Mouse (Mus musculus) adrenal gland, postnatal 4 days (tissue): ENCODE results near the gene Socs4. TPM values are rescaled to one million over a fixed set of nuclear protein-coding genes. Genes with fewer than 3 reads are reported as not detected.
"Not testable (repeated sequence)": the region's sequence is repeated elsewhere in the genome, so short reads cannot be mapped to it uniquely, and the experiment has no call there.

Source experiments
- DNase-seq, 2 experiments: peaks; one replicate each; pipeline ENCODE4 v3.0.0; 2021 to 2022; ENCODE audit warnings: low spot score in 2 of 2, mixed read lengths in 2 of 2
- total RNA-seq, 2 experiments: library from RNA; stranded (reverse); gene quantifications; 2 replicates each; pipeline ENCODE4 v1.2.3; 2021

The Socs4 gene
- total RNA-seq, 2 experiments from 2014 or later, result 19.2 to 23.9 TPM

DNA sequence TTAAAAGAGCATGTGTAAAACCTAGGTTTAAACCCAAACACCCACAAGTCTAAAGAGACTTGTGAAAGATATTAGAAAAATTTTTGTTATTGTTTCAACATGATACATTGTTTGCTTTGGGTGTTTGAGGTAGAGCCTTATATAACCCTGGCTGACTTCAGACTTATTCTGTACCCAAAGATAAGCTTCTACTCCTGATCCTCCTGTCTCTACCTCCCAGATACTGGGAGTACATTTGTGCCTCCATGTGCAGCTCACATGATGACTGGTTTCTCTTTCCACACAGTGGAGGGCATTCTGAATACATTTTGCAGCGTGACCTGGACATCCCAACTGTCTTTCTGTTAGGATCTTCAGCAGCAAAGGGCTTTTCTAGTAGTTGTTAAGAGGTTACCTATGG lies 9.5 kb downstream of the Socs4 start:
- no peak for DNase-seq

DNA sequence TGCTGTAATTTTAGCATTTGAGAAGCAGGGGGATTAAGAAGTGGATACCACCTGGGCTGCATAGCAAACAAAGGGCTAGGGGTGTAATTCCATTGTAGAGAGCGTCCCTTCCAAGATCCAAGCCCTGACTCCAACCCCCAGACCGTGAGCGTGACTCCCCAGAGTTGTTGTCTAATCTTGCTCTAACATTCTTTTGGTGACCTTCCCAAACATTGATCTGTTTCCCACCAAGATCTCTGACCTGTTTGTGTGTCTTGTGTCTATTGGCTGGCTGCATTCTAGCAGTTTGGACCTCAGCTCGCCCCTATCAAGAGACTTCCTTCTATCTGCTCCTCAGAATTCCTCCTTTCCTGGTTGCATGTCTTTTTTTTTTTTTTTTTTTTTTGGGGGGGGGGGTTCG lies 10.3 kb downstream of the Socs4 start:
- DNase-seq, result no peak

DNA sequence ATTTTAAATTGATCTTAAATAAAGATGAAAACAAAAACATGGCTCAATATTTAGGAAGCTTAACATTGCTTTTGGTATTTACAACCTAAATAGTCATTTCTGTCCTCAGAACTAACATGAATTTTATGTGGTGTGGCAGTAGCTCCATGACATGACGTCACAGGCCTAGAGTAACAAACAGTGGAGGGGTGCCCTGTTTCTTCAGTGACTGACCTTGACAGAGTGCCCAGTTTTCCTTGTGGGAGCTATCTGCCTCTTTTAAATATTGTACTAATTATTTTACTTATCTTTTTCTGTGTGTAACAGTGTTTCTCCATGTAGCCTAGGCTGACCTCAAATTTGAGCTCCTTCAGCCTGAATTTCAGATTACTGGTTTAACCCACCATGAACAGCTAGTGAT lies 15.0 kb downstream of the Socs4 start:
- no peak for DNase-seq

DNA sequence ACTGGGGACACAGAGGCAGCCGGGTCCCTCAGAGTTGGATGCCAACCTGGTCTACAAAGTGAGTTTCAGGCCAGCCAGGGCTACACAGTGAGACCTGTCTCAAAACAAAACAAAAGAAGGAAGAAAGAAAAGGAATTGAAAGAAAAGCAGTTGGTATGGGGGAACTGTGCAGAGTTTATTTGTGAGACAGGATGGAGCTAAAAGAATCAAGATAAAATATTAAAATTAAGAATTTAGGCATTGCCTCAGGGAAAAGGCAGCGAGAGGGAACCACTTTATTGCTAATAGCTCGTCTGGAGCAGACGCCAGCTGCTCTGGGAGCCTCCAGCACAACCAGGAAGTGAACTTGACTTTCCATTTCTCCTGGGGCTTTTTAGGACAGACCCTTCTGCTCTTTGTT lies 17.4 kb downstream of the Socs4 start:
- no peak for DNase-seq

DNA sequence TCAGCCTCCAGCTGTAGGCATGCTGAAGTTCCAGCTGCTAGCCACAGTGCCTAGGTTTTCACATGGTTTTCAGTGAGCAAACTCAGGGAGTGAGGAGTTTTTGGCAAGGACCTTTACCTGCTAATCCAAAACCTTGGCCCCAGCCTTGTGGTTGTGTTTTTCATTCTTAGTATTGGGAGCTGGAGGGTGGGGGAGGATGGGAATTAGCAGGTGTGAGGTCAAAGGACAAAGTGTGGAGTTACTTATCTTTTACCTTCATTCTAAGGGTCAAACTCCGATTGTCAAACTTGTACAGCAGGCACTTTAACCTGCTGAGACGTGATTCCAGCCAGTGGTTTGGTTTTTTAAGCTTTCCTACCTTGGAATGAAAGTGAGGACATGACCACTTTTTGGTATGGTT lies 19.5 kb downstream of the Socs4 start:
- no peak for DNase-seq

DNA sequence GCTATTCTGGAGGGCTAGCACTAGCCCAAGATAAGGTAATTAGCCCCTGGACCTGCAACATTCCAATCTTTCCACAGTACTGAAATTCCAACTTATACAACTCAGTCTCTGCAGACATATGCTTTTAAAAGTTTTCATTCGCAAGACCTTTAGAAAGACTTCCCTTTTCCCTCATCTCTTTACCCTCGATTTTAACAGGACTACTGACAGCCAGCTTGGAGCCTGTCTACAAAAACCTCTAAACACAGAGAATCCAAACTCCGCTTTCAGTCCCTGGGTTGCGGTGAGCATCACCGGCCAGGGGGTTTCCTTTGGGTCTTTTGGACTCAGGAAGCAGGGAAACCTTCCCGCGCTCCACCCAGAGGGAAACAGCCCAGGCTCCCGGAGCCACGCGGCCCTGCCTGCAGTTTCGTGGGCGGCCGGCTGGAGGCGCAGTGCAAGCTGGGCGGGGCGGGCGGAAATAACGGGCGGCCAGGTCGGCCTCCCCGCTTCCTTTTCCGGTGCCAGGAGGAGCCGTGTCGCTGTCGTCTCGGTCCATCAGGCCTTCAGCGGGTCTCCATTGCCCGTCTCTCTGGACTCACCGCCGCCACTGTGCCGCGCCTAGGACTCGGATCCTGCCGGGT lies 21.2 kb downstream of the Socs4 start, which contains the start of gene Mapk1ip1l:
TSS of gene Mapk1ip1l (plus strand) at position 482 of the 623 bp plus-strand sequence.
- peak; percentile 86 to 93 for DNase-seq

DNA sequence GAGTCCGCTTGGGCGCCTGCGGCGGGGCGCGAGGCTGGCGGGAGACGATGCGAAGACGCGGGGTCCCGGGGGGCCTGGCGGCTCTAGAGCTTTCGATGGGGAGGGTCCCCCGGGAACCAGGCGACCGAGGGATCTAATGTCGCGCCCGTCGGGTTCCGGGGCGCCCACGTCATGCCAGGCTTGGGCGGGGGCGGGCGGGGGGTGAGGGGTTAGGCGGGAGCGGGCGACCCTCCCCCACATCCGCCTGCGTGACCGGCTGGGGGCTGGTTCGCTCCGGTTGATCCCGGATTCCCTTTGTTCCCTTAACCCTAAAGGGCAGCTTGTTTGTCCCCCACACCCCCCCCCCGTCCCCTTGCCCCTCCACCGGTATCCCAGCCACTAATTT lies 21.7 kb downstream of the Socs4 start:
- no peak for DNase-seq

DNA sequence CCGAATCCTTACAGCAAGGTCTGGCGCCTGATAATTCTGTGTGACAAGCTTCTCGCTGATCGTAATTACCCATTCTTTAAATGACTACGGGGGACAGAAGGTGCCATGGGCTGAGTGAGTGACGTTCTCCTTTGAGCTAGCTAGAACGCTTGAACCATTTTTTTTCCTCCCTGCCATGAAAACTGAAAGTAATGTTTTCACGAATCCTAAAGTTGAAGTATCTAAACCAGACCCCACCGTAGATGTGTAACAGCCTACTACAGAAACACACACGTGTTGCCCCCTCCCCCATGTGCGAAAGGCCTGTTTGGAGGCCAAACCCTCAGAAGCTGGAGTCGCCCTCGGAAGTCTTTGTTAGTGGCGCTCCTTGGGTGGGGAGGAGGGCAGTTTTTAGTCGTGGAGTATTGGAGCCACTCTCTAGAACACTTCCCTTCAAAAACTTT lies 22.1 kb downstream of the Socs4 start:
- DNase-seq, result peak in 1 of 2 experiments; percentile 19

DNA sequence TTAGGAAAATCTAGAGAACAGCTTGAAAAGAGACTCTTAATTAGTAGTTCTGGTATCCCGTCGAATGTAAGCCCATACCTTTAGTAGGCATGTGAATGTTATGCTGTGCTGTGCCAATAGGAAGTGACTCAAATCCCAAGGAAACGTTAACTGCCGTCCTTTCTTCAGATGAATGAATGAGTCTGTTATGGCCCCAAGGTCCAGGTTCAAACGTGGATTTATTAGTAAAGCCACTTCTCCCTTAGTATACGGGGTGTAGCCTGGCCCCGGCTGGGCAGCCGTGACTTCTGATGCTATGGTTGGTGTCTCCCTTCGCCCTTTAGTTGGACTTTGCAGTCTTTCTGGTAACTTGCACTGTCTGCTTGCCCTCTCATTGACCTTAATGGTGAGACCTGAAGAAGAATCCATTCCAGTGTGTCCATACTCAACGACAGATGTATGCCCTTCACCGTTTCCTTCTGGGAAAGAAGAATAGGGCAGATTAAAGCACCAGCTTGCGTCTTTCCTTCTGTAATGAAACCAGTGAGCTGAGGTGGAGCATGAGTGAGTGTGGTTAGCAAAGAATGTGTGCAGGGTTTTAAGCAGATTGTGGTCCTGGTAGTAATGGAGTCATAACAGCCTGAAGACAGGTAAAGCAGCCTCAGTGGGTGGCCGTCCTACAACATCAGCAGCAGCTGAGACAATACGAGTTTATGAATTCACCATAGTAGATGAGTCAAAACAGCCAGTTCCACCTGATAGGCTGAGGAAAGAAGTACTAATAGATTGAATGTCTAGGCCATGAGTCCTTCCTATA lies 26.4 kb downstream of the Socs4 start:
- DNase-seq, result no peak

DNA sequence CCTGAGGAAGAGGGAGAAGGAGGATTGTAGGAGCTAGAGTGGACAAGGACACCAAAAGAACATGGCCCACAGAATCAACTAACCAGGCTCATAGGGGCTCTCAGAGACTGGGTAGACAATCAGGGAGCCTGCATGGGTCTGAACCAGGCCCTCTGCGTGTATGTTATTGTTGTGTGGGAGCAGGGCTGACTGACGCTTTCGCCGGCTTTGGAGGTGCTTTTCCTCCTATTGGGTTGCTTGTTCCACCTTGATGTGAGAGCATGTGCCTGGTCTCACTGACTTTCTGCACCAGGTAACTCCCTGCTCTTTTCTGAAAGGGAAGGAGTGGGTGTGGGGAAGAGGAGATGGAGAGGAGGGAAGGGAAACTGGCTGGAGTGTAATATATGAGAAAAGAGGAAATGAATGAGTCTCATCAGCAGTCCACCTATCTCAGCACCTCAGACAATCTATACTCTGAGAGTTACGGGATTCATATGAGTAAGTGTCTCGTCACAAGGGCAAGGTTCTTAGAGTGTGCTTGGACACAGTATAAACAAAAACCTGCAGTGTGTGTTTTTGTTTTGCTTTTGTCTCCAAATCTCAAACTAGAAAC lies 28.2 kb downstream of the Socs4 start:
- DNase-seq, result no peak

DNA sequence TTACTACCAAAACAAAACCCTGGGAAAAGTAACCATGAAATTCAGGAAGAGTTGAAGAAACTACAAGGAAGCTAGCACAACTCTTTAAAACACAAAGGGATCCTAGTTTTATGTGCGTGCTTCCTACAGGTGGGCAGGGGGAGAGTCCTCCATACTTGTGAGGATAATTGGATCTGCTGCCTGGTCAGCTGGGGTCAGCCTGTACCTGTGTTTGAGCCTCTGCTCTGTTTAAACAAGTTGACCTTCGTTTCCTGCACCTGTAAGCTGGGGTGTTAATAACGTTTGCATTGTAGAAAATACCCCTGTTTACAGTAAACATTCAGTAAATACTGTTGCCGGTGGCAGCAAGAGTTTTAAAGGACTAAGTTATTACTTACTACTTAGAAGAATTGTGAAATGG lies 29.2 kb downstream of the Socs4 start:
- DNase-seq, result no peak

DNA sequence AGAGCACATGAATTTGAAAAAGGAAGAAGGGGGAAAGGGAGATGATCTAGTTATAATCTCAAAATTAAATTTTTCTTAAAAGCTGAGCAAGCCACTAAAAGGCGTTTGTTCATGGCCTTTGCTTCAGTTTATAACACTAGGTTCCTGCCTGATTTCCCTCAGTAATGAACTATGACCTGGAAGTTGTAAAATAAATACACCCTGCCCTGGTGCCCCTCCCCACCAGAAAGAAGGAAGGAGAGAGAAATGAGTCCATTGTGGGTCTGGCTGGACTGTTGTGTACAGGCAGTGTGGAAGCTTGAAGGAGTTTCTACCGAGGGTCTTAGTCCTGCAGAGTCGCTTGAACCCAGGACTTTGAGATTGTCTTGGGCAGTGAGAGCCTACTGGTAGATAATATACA lies 30.9 kb downstream of the Socs4 start:
- DNase-seq, result no peak

DNA sequence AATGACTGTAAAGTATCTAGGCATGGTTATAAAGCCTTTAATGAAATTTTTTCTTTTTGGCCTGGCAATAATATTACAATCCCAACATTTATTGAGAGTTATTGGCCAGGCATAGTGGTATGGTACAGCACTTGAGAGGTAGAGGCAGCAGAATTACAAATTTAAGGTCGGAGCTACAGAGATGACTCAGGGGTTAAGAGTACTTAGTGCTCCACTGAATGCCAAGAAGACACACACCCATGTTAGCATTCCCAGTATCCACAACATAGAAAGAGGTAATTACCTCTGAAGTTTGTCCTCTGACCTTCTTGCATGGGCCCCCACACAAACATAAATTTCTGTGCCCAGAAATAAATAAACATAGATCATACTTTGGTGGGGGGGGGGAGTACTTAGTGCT lies 32.3 kb downstream of the Socs4 start:
- no peak for DNase-seq

DNA sequence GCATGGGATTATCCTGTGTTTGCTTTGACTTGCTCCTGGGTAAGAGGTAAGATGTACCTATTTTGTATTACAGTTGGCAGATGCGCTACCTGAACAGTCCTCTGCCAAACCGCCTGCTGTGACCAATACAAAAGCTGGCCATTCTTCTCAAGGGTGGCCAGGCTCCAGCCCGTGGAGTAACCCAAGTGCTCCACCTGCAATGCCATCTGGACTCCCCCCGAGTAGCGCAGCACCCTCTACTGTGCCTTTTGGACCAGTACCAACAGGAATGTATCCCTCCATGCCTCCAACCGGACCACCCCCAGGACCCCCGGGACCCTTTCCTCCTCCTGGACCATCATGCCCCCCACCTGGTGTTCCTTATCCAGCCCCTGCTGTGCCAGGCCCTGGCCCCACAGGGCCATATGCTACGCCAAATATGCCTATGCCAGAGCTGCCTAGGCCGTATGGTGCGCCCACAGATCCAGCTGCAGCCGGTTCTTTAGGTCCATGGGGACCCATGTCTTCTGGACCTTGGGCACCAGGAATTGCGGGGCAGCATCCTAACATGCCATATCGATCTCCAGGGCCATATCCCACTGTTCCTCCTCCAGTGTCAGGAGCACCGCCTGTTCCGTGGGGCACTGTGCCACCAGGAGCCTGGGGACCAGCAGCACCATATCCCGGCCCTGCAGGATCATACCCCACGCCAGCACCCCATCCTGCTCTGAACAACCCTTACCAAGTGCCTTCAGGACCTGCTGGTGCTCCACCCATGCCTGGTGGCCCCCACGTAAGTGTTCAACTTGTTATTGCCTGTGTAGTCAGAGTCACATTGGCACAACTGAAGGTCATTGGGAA lies 33.8 kb downstream of the Socs4 start:
- no peak for DNase-seq

DNA sequence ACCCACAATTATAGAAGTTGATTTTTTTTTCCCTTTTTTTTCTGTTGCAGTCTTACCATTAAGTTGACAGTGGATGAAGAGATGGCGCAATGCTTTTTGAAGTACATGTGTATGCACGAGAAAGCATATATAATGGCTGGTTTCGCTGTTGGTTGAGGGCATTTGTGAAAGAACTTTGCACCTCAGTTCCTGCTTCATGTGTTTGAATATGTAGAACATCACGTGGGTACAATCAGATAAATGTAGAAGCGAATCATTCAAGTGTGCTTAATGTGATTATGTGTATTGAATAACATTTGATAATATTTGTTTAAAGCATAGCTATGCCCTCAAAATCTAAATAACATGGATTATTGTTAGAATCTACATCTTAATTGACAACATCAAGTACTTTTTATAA lies 42.6 kb downstream of the Socs4 start:
- DNase-seq, result no peak

DNA sequence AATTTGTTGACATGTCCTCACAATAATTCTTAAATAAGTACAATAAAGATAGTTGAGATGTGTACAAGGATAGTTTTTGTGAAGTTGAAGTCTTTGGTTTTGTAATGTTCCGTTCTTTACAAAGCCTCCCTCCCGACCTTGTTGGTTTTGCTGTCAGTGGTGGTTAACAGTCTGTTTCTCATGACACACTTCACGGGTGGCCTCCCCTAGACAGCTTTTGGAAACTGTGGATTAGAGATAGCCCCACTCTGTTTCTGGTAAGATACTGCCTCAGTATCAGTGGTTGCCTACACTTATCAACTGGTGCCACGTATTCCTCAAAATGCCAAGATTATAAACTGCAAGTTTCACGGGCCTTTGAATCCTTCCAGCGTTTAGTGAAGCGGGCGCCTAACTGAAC lies 44.9 kb downstream of the Socs4 start:
- DNase-seq, result not testable (repeated sequence)

DNA sequence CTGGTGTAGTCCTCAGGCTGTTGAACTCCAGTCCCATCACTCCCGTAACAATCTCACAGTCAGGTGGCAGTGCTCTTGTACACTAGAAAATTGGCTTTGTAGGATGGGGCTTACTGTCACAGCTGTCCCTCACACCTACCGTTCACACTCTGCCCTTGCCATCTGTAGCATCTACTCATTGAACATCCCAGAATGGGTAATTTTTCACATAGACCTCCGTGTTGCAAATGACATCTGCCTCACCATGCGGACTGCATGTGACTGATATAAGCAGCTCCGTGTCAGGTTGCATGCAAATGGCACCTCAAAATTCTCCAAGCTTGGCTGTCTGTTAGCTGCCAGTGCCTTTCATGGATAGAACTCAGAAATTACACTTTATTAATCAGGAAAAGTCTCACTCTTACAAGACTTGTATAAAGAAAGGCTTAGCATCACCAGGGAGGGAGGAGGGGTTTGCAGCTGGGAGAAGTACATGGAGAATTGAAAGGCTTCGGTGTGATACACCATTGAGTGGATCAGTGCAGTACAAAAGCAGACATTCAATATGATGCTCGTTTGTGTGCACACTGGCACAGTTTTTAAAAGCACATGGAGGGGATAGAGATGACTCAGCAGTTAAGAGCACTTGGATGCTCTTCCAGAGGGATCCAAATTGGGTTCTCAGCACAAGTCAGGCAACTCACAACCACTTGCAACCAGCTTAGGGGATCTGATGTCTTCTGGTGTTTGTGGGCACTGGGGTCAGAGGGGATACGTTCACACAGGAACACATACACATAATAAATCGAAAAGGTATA lies 49.4 kb downstream of the Socs4 start:
- DNase-seq, result no peak

DNA sequence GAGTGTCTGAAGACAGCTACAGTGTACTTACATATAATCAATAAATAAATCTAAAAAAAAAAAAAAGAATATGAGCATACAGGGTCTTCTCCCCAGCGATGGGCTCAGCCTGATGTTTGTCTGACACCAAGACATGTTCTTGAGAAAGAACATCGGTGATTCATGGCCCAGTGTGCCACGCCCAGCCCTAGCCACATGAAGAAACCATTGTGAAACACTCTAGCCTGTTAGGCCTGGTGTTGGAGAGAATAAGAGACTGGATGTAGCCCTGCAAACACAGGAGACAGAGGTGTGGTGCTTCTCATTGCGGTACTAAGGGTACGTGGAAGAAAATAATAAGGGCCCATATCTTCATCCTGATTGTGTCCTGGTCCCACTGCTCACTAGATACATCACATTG lies 50.6 kb downstream of the Socs4 start:
- DNase-seq, result no peak

DNA sequence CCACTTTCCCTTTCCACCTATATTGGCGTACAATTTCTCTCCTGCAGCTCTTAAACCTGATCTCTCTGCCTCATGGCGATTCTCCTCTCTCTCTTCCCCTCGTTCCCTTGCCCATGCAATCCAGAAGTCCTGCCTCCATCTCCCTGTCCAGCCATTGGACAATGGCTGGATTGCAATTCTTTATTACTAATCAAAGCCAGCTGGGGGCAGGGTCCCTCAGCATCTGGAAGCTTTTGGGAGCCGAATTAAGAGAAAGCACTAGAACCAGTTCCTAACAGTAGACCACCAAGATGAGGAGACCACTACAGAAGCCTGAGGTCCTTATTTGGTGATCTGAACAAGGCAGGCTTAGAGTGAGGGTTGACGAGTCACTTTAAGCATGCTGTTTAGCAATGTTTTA lies 55.2 kb downstream of the Socs4 start:
- no peak for DNase-seq

DNA sequence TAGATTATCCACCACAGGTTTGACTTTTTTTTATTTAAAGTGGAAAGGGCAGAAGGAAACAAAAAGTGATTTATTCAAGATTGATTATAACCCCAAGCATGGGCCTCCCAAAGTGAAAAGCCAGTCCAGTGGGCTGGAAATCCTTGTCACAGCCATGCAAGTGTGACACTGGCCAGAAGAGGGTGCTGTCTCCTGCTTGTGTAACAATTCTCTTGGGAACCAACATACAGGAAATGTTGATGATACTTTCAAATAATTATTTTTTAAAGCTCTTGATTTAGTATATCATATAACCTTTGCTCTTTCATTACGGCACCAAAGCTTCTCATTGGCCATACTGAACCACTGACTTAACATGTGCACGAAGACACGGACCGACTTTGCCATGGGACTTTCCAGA lies 58.1 kb downstream of the Socs4 start:
- peak in 1 of 2 experiments; percentile 32 for DNase-seq

DNA sequence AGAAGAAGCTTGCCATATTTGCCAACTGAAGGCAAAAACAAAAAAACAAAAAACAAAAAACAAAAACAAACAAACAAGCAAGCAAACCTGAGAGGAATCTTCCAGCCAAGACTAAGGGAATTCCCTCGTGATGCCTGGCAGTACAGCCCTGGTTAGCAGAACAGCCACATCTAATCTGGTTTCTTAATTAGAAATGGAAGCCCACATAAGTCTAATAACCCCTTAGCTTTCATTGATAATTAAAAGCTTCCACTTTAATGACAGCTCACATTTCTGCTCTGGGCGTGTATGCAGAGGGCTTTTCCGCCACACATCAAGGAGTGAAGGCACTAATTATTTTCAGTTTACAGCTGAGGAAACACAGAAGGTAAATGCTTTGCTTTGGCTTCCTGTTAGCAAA lies 58.6 kb downstream of the Socs4 start:
- DNase-seq, result no peak
